In the genomic region with DNA sequence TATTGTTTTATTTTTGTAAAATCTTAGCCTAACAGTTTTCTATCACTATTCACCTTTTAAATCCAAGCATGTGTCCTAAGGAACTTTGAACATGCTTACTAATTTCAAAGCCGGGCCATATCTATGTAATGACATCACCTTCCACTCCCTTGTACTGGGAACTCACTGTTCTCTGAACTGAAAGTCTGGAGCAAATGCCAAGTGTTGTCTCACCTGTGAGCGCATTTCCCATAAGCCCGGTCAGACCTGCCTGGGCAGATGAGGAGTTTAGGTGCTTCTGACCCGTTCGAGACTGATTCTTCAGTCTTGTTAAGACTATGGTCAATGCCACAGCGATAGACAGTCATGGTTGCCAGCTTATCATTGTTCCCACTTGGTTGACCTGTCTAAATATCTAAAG, we compare ENCODE assay signal across 17 mouse cellular contexts. TPM values are rescaled to one million over a fixed set of nuclear protein-coding genes. Genes with fewer than 3 reads are reported as not detected.
DNase-seq lines count a peak whose midpoint lies in the region; ATAC-seq and TF ChIP-seq lines count a peak whose summit lies in the region.
"Had no signal": no experiment of that assay in that cellular context is flagged by ENCODE, and none has a peak within 500 bp of the region (broad histone marks: within the 10 kb centered on the region; RNA-seq: fewer than 3 reads in every experiment).

No protein-coding gene starts in this region.

- no peak for ATAC-seq in heart, embryonic 11.5 days (replicated peaks; ENCODE audit: insufficient number of reproducible peaks, low FRiP score, low TSS enrichment)
- ATAC-seq in intestine, embryonic 15.5 days: peak; percentile 85

- no peaks in the 10 kb centered on the region for H3K27me3 ChIP-seq in heart, embryonic 11.5 days (ENCODE audit: control insufficient read depth, insufficient read depth, low read length)
- no peaks in the 10 kb centered on the region for H3K27me3 ChIP-seq in liver, adult 2 months (ENCODE audit: control insufficient read depth, insufficient read depth, low read length)
- no peaks in the 10 kb centered on the region for H3K27me3 ChIP-seq in intestine, embryonic 15.5 days (replicated peaks)
- H3K27me3 ChIP-seq: hindbrain, embryonic 15.5 days; limb, embryonic 15.5 days; neural tube, embryonic 13.5 days had no signal

- H3K4me2 ChIP-seq in heart, embryonic 11.5 days: no peak overlapping the region
- no peak overlapping the region for H3K4me2 ChIP-seq in intestine, embryonic 15.5 days (replicated peaks)
- H3K4me2 ChIP-seq: hindbrain, embryonic 15.5 days; limb, embryonic 15.5 days; neural tube, embryonic 13.5 days had no signal

- no peaks in the 10 kb centered on the region for H3K36me3 ChIP-seq in heart, embryonic 11.5 days (ENCODE audit: control insufficient read depth, insufficient read depth, low read length)
- H3K36me3 ChIP-seq in liver, adult 2 months (ENCODE audit: control insufficient read depth, insufficient read depth, low read length): no peaks in the 10 kb centered on the region
- H3K36me3 ChIP-seq in intestine, embryonic 15.5 days: no peaks in the 10 kb centered on the region
- H3K36me3 ChIP-seq: G1E; hindbrain, embryonic 15.5 days; limb, embryonic 15.5 days; neural tube, embryonic 13.5 days had no signal

- H3K79me2 ChIP-seq in liver, adult 2 months (ENCODE audit: control insufficient read depth, insufficient read depth, low read length): no peaks in the 10 kb centered on the region

- intact Hi-C loops in left cerebral cortex, postnatal 36 days (cut with DNase I): no loop called here

- peaks cover 10% of the 10 kb centered on the region; the same call in 1 of the 2 replicates for H3K4me1 ChIP-seq in heart, embryonic 11.5 days (ENCODE audit: control insufficient read depth, insufficient read depth, low read length)
- H3K4me1 ChIP-seq in liver, adult 2 months (ENCODE audit: control insufficient read depth, insufficient read depth, low read length): no peaks in the 10 kb centered on the region; the same call in 1 of the 2 replicates
- H3K4me1 ChIP-seq in intestine, embryonic 15.5 days (replicated peaks): 0 out of 2 replicates have a peak, but pooled peaks cover 3% of the 10 kb centered on the region
- H3K4me1 ChIP-seq: hindbrain, embryonic 15.5 days; limb, embryonic 15.5 days; neural tube, embryonic 13.5 days had no signal

- no peak overlapping the region for H3K9ac ChIP-seq in heart, embryonic 11.5 days (ENCODE audit: low read depth, low read length)
- no peak overlapping the region for H3K9ac ChIP-seq in liver, adult 2 months (ENCODE audit: low read depth, low read length)
- H3K9ac ChIP-seq in intestine, embryonic 15.5 days: no peak overlapping the region
- H3K9ac ChIP-seq: hindbrain, embryonic 15.5 days; limb, embryonic 15.5 days; neural tube, embryonic 13.5 days had no signal

- peak; percentile 76 for DNase-seq in heart, adult 8-10 months (ENCODE audit: low spot score)
- DNase-seq in liver, adult 2 months (ENCODE audit: extremely low read depth, low read depth, low spot score): peak; percentile 75
- no peak for DNase-seq in liver
- DNase-seq in lung, postnatal 25 days (ENCODE audit: low spot score): peak; percentile 83
- no peak for DNase-seq in left cerebral cortex, postnatal 36 days (ENCODE audit: low spot score in 2 of 2)
- DNase-seq in left cerebral cortex, adult 8-10 months (ENCODE audit: low spot score in 2 of 2): no peak
- DNase-seq: adrenal gland, adult 8-10 months; cerebellum, postnatal 10 days; thymus, adult 18-20 months had no signal

- no peaks in the 10 kb centered on the region for H3K9me3 ChIP-seq in heart, embryonic 11.5 days (replicated peaks; ENCODE audit: control insufficient read depth, low read length)
- no peaks in the 10 kb centered on the region for H3K9me3 ChIP-seq in intestine, embryonic 15.5 days
- H3K9me3 ChIP-seq: G1E; hindbrain, embryonic 15.5 days; limb, embryonic 15.5 days; neural tube, embryonic 13.5 days had no signal

- H3K4me3 ChIP-seq in heart, embryonic 11.5 days (ENCODE audit: low read depth, low read length): no peak overlapping the region
- H3K4me3 ChIP-seq in liver, adult 2 months (ENCODE audit: insufficient read depth, low read depth, low read length): no peak overlapping the region
- no peak overlapping the region for H3K4me3 ChIP-seq in intestine, embryonic 15.5 days (replicated peaks)
- H3K4me3 ChIP-seq: hindbrain, embryonic 15.5 days; layer of hippocampus, adult 2 months; limb, embryonic 15.5 days; neural tube, embryonic 13.5 days had no signal

- TF ChIP-seq POLR2A in liver, adult 2 months (IDR thresholded peaks at IDR 0.05; ENCODE audit: extremely low read depth, insufficient read depth, low read length): no peak

- no peak for TF ChIP-seq CTCF in liver, adult 2 months (IDR thresholded peaks at IDR 0.05; ENCODE audit: low read depth, low read length)

- no peak overlapping the region for H3K27ac ChIP-seq in heart, embryonic 11.5 days (ENCODE audit: low read depth, low read length)
- no peak overlapping the region for H3K27ac ChIP-seq in liver, adult 2 months (replicated peaks; ENCODE audit: insufficient read depth, low read depth, low read length)
- no peak overlapping the region; the same call in 1 of the 2 replicates for H3K27ac ChIP-seq in intestine, embryonic 15.5 days
- H3K27ac ChIP-seq: hindbrain, embryonic 15.5 days; layer of hippocampus, adult 2 months; limb, embryonic 15.5 days; macrophage; neural tube, embryonic 13.5 days had no signal

- WGBS in heart, embryonic 11.5 days (ENCODE audit: insufficient replicate concordance): 81% methylated on average over 6 of the region's 6 CpGs
- WGBS in liver, adult 2 months: 54% methylated on average over 6 of the region's 6 CpGs
- WGBS in intestine, embryonic 15.5 days: 64% methylated on average over 6 of the region's 6 CpGs

RNA-seq across cellular contexts. Expression of gene Klf6, which starts 19.9 kb away (rescaled TPM):
- total RNA-seq in heart, adult 8-10 months (2022): 10 to 100 TPM; 36.0 to 49.3 (median 42.0) TPM
- 54.4 and 62.4 TPM in 2 replicates for polyA plus RNA-seq in heart, embryonic 11.5 days (2014; fragmentation: Nextera tagmentation; extraction: Ambion mirVana)
- total RNA-seq in liver, adult 2 months (2014; rRNA removed): 8.1 and 11.5 TPM in 2 replicates
- polyA plus RNA-seq in liver, adult 2 months (2012; rRNA removed): 1.3 and 1.9 TPM in 2 replicates
- 72.3 and 79.5 TPM in 2 replicates for polyA plus RNA-seq in intestine, embryonic 15.5 days (2015; fragmentation: Nextera tagmentation; extraction: Ambion mirVana)
- 10 to 100 TPM; 60.3 to 62.3 TPM for total RNA-seq in left cerebral cortex, postnatal 36 days (2021)
- 10 to 100 TPM; 50.2 to 54.2 (median 51.2) TPM for total RNA-seq in left cerebral cortex, adult 8-10 months (2022)

Comparison
In these comparisons a context has a peak if more than half of its experiments do, and no peak if none do; other contexts are left out.
1. DNase-seq: peak in heart, adult 8-10 months (single experiment), liver, adult 2 months (single experiment) and lung, postnatal 25 days (single experiment); none in liver (single experiment), left cerebral cortex, postnatal 36 days (0 of 2) and left cerebral cortex, adult 8-10 months (0 of 2).